Mouse (Mus musculus): ENCODE results near the gene Ncf1.

The Ncf1 gene

DNA sequence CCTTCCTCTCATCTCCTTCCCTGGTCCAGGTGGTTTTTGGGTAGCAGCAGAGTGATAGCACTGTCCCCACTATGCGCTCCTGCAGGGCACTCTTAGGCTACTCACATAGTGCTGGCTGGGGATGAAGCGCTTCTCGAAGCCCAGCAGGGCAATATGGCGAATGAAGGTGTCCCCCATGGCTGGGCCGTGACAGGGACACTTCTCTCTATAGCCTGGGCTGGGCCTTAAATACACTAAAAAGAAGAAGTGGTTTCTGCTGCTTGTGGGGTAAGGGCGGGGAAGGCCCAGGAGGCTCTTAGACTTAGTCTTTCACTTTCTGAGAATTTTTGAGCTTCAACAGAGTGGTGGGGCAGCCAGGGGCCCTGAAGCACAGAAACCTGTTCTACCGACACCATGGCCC lies at the start of gene Ncf1:
TSS of gene Ncf1 (minus strand) at position 235 of the 400 bp plus-strand sequence.
- no peak for DNase-seq

- DNase-seq, result no peak
Measured at GRCm38 (mm10) chr5:134277109-134277508, 47.7 kb upstream of the Ncf1 start.

- DNase-seq, result no peak
Measured at GRCm38 (mm10) chr5:134275556-134275955, 46.1 kb upstream of the Ncf1 start.

DNA sequence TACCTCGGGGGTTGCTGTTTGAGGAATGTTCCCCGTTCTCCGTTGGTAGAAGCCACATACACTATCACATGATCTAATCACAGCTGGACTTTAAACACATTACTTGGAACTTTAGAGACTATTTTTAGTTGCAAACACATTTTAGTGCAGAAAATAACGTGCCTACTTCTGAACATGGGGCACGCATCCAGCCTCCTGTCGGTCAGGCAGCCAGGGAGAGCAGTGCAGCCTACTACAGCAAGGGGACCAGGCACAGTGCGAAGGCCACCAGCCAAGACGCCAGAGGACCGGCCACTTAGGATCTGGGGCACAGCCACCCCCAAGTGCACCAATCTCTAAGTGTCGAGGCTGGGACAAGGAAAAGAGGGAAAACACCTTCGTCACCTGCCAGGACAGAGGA lies 45.6 kb upstream of the Ncf1 start:
- peak; percentile 21 for DNase-seq

GRCm38 (mm10) chr5:134273761-134274160 lies 44.3 kb upstream of the Ncf1 start:
- no peak for DNase-seq

- DNase-seq, result no peak
Measured at GRCm38 (mm10) chr5:134272761-134273160, 43.3 kb upstream of the Ncf1 start.

- DNase-seq, result no peak
Measured at GRCm38 (mm10) chr5:134271421-134271820, 42.0 kb upstream of the Ncf1 start.

DNA sequence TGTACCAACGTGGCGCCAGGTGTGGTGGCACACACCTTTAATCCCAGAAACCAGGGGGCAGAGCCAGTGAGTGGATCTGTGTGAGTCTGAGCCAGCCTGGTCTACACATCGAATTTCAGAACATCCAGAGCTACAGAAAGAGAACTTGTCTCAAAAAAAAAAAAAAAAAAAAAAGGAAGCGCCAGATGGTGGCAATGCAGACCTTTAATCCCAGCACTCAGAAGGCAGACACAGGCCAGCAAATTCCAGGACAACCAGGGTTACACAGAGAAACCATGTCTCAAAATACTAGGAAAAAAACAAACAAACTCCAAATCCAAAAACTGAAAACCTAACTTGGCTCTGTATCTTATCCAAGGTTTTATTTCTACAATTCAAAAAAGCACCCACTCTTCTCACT lies 41.1 kb upstream of the Ncf1 start:
- DNase-seq, result no peak

DNA sequence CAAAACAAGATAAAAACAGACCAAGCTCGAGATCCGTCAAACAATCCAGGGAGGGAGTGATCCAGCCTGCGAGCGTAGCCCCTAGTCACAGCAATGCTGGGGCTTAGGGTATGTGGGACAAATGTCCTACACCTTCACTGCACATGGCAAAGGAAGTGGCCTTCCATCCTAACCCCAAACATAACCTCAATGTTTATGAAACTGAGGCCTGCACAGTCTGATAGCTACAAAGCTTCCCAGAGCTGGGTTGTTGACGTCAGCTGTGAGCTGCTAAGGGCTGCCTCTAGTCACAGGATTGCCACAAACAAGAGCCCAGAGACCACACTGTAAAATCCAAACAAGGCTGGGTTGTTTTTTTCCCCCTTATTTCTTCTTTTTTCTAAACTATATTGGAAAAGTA lies 40.3 kb upstream of the Ncf1 start:
- DNase-seq, result no peak

GRCm38 (mm10) chr5:134268751-134269150 lies 39.3 kb upstream of the Ncf1 start:
- no peak for DNase-seq

GRCm38 (mm10) chr5:134266404-134266803 lies 37.0 kb upstream of the Ncf1 start:
- no peak for DNase-seq

- DNase-seq, result no peak
Measured at GRCm38 (mm10) chr5:134265890-134266289, 36.5 kb upstream of the Ncf1 start.

- no peak for DNase-seq
Measured at GRCm38 (mm10) chr5:134260001-134260636, 30.7 kb upstream of the Ncf1 start.

DNA sequence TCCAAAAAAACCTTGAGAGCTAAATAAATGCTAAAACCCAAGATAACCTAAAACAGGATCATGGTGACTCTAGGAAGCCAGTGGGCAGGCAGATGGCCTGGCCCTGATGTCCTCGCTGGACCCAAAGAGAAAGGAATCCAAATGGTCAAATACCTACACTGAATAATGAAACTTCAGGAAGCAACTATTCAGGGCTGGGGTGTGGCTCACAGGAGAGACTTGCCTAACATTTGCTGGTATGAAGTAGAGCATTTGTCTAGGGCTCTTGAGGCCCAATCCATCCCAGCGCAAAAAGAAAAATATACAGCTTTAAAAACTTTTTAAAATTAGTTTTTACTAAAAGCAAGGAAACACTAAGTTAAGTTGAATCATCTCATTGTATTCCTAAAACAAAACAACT lies 29.5 kb upstream of the Ncf1 start:
- no peak for DNase-seq

- DNase-seq, result no peak
Measured at GRCm38 (mm10) chr5:134258395-134258794, 29.0 kb upstream of the Ncf1 start.

- DNase-seq, result no peak
Measured at GRCm38 (mm10) chr5:134257349-134258031, 28.1 kb upstream of the Ncf1 start.

DNA sequence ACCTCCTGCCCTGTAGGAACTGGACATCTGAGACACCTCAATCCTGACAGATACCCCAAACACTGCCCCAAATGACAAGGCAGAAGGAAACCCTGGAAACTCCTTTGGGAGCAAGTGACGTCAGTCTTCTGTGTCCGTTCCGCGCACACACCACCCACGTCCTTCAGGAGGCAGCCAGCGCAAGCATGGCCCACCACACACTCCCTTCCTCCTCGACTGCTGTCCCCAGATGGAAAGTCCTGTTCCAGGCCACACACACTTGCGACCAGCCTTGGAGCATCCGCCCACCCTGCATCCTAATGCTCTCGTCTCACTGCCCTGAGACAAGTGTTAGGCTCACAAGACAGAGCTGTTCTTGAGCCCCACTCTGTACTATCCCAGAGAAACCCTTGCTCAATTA lies 25.9 kb upstream of the Ncf1 start:
- peak; percentile 34 for DNase-seq

DNA sequence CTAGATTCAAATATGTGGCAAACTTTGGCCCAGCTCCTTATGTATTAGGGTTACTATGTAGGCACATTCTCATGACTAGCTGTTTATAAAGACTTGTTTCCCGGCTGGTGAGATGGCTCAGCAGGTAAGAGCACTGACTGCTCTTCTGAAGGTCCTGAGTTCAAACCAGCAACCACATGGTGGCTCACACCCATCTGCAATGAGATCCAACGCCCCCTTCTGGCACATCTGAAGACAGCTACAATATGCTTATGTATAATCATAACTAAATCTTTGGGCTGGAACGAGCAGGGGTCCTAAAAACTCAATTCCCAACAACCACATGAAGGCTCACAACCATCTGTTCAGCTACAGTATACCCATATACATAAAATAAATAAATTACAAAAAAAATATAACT lies 24.4 kb upstream of the Ncf1 start:
- DNase-seq, result no peak

GRCm38 (mm10) chr5:134251083-134251482 lies 21.7 kb upstream of the Ncf1 start:
- DNase-seq, result no peak

- no peak for DNase-seq
Measured at GRCm38 (mm10) chr5:134250601-134251000, 21.2 kb upstream of the Ncf1 start.

GRCm38 (mm10) chr5:134249245-134249649 lies 19.8 kb upstream of the Ncf1 start:
- DNase-seq, result peak; percentile 47

GRCm38 (mm10) chr5:134248608-134249244 lies 19.3 kb upstream of the Ncf1 start:
- DNase-seq, result no peak

GRCm38 (mm10) chr5:134246146-134246545 lies 16.7 kb upstream of the Ncf1 start:
- DNase-seq, result no peak

DNA sequence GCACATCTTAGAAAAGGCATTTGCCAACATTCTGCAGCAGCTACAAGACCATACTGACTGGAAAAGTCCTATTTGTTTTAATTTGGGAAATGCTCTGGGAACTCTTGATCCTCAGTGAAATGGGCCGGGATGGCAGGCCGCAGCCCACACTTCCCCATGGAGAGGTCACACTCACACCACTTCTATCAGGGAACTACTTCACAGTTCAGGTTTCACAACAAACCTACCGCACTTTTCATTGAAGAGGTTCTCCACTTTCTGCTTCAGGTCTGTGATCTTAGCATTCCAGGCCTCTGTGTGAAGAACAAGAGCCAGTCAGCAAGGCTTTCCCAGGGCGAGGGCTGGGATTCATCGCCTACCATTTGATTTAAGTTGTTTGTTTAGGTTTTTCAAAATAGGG lies 15.5 kb upstream of the Ncf1 start:
- no peak for DNase-seq

Data from right cerebral cortex, postnatal 25 days (tissue).